Mouse (Mus musculus): ENCODE measurements around the gene Cnbd2. TPM values are rescaled to one million over a fixed set of nuclear protein-coding genes. Genes with fewer than 3 reads are reported as not detected.

Gene Cnbd2
- polyA plus RNA-seq, 1 experiment, result 6.5 TPM

GRCm38 (mm10) chr2:156418467-156418866, 106.4 kb downstream of the Cnbd2 start:
- Histone ChIP-seq H3K4me1 (ENCODE audit: control insufficient read depth, insufficient read depth, low read length) (peaks cover 4% of the 10 kb centered on the region), H3K4me3 (ENCODE audit: low read depth, low read length) (no peak overlapping the region), H3K36me3 (ENCODE audit: control insufficient read depth, insufficient read depth, low read length, poor library complexity, severe bottlenecking) (no peaks in the 10 kb centered on the region), H3K9me3 (replicated peaks; ENCODE audit: control insufficient read depth, insufficient read depth, low read length, poor library complexity, severe bottlenecking) (no peaks in the 10 kb centered on the region), H3K27me3 (ENCODE audit: control insufficient read depth, insufficient read depth, low read length, poor library complexity, severe bottlenecking) (no peaks in the 10 kb centered on the region), H3K27ac (ENCODE audit: insufficient read depth, low read length) (no peak overlapping the region), H3K9ac (ENCODE audit: low read depth, poor library complexity, severe bottlenecking) (no peak overlapping the region)
- no peak for TF ChIP-seq POLR2A (IDR thresholded peaks at IDR 0.05; ENCODE audit: insufficient read depth, low read length)
- no peak for TF ChIP-seq EP300 (IDR thresholded peaks at IDR 0.05; ENCODE audit: insufficient read depth, low read depth, low read length)
- no peak for TF ChIP-seq CTCF (IDR thresholded peaks at IDR 0.05; ENCODE audit: low read depth, low read length)

GRCm38 (mm10) chr2:156420327-156420693, 108.2 kb downstream of the Cnbd2 start:
- H3K27me3 ChIP-seq (ENCODE audit: control insufficient read depth, insufficient read depth, low read length, poor library complexity, severe bottlenecking), result no peaks in the 10 kb centered on the region
- H3K4me3 ChIP-seq (ENCODE audit: low read depth, low read length), result peak overlapping the region; percentile 50
- H3K4me1 ChIP-seq (ENCODE audit: control insufficient read depth, insufficient read depth, low read length), result peaks cover 6% of the 10 kb centered on the region
- H3K36me3 ChIP-seq (ENCODE audit: control insufficient read depth, insufficient read depth, low read length, poor library complexity, severe bottlenecking), result no peaks in the 10 kb centered on the region
- no peaks in the 10 kb centered on the region for H3K9me3 ChIP-seq (replicated peaks; ENCODE audit: control insufficient read depth, insufficient read depth, low read length, poor library complexity, severe bottlenecking)
- peak overlapping the region; percentile 71 for H3K9ac ChIP-seq (ENCODE audit: low read depth, poor library complexity, severe bottlenecking)
- H3K27ac ChIP-seq (ENCODE audit: insufficient read depth, low read length), result no peak overlapping the region
- TF ChIP-seq POLR2A (IDR thresholded peaks at IDR 0.05; ENCODE audit: insufficient read depth, low read length), result no peak
- no peak for TF ChIP-seq EP300 (IDR thresholded peaks at IDR 0.05; ENCODE audit: insufficient read depth, low read depth, low read length)
- TF ChIP-seq CTCF (IDR thresholded peaks at IDR 0.05; ENCODE audit: low read depth, low read length), result no peak

GRCm38 (mm10) chr2:156420694-156421380, 108.7 kb downstream of the Cnbd2 start, which contains the start of gene Epb41l1:
Epb41l1 (plus strand) TSS chr2:156420909.
- TF ChIP-seq EP300 (IDR thresholded peaks at IDR 0.05; ENCODE audit: insufficient read depth, low read depth, low read length), result 0 out of 2 replicates have a peak, but pooled peaks have one; percentile 1
- TF ChIP-seq CTCF (IDR thresholded peaks at IDR 0.05; ENCODE audit: low read depth, low read length), result no peak
- Histone ChIP-seq H3K36me3 (ENCODE audit: control insufficient read depth, insufficient read depth, low read length, poor library complexity, severe bottlenecking) (no peaks in the 10 kb centered on the region), H3K4me3 (ENCODE audit: low read depth, low read length) (peak within 1 kb of the TSS; percentile 69), H3K27ac (ENCODE audit: insufficient read depth, low read length) (no peak within 1 kb of the TSS), H3K9me3 (replicated peaks; ENCODE audit: control insufficient read depth, insufficient read depth, low read length, poor library complexity, severe bottlenecking) (no peaks in the 10 kb centered on the region), H3K27me3 (ENCODE audit: control insufficient read depth, insufficient read depth, low read length, poor library complexity, severe bottlenecking) (no peaks in the 10 kb centered on the region), H3K9ac (ENCODE audit: low read depth, poor library complexity, severe bottlenecking) (peak within 1 kb of the TSS; percentile 71), H3K4me1 (ENCODE audit: control insufficient read depth, insufficient read depth, low read length) (peaks cover 6% of the 10 kb centered on the region)

- Histone ChIP-seq H3K4me1 (ENCODE audit: control insufficient read depth, insufficient read depth, low read length) (peaks cover 6% of the 10 kb centered on the region), H3K9me3 (replicated peaks; ENCODE audit: control insufficient read depth, insufficient read depth, low read length, poor library complexity, severe bottlenecking) (no peaks in the 10 kb centered on the region), H3K27ac (ENCODE audit: insufficient read depth, low read length) (no peak overlapping the region), H3K9ac (ENCODE audit: low read depth, poor library complexity, severe bottlenecking) (peak overlapping the region; percentile 71; the same call in 1 of the 2 replicates), H3K27me3 (ENCODE audit: control insufficient read depth, insufficient read depth, low read length, poor library complexity, severe bottlenecking) (no peaks in the 10 kb centered on the region), H3K4me3 (ENCODE audit: low read depth, low read length) (peak overlapping the region; percentile 69), H3K36me3 (ENCODE audit: control insufficient read depth, insufficient read depth, low read length, poor library complexity, severe bottlenecking) (no peaks in the 10 kb centered on the region)
- TF ChIP-seq EP300 (IDR thresholded peaks at IDR 0.05; ENCODE audit: insufficient read depth, low read depth, low read length), result peak; percentile 26; the same call in 1 of the 2 replicates
- no peak for TF ChIP-seq CTCF (IDR thresholded peaks at IDR 0.05; ENCODE audit: low read depth, low read length)
Observed at GRCm38 (mm10) chr2:156421381-156422110, 109.4 kb downstream of the Cnbd2 start.

- TF ChIP-seq EP300 (IDR thresholded peaks at IDR 0.05; ENCODE audit: insufficient read depth, low read depth, low read length) (no peak), POLR2A (IDR thresholded peaks at IDR 0.05; ENCODE audit: insufficient read depth, low read length) (no peak), CTCF (IDR thresholded peaks at IDR 0.05; ENCODE audit: low read depth, low read length) (no peak)
- Histone ChIP-seq H3K27me3 (ENCODE audit: control insufficient read depth, insufficient read depth, low read length, poor library complexity, severe bottlenecking) (no peaks in the 10 kb centered on the region), H3K9me3 (replicated peaks; ENCODE audit: control insufficient read depth, insufficient read depth, low read length, poor library complexity, severe bottlenecking) (no peaks in the 10 kb centered on the region)
Observed at GRCm38 (mm10) chr2:156422631-156423030, 110.5 kb downstream of the Cnbd2 start.

GRCm38 (mm10) chr2:156423672-156424071, 111.6 kb downstream of the Cnbd2 start:
- Histone ChIP-seq H3K27me3 (ENCODE audit: control insufficient read depth, insufficient read depth, low read length, poor library complexity, severe bottlenecking) (no peaks in the 10 kb centered on the region), H3K9me3 (replicated peaks; ENCODE audit: control insufficient read depth, insufficient read depth, low read length, poor library complexity, severe bottlenecking) (no peaks in the 10 kb centered on the region), H3K36me3 (ENCODE audit: control insufficient read depth, insufficient read depth, low read length, poor library complexity, severe bottlenecking) (no peaks in the 10 kb centered on the region), H3K9ac (ENCODE audit: low read depth, poor library complexity, severe bottlenecking) (no peak overlapping the region), H3K4me1 (ENCODE audit: control insufficient read depth, insufficient read depth, low read length) (peaks cover 7% of the 10 kb centered on the region), H3K4me3 (ENCODE audit: low read depth, low read length) (no peak overlapping the region), H3K27ac (ENCODE audit: insufficient read depth, low read length) (no peak overlapping the region)
- TF ChIP-seq EP300 (IDR thresholded peaks at IDR 0.05; ENCODE audit: insufficient read depth, low read depth, low read length) (0 out of 2 replicates have a peak, but pooled peaks have one; percentile 26), POLR2A (IDR thresholded peaks at IDR 0.05; ENCODE audit: insufficient read depth, low read length) (no peak), CTCF (IDR thresholded peaks at IDR 0.05; ENCODE audit: low read depth, low read length) (no peak)

More at GRCm38 (mm10) chr2:156422631-156423030, 110.5 kb downstream of the Cnbd2 start:
- Histone ChIP-seq H3K9ac (ENCODE audit: low read depth, poor library complexity, severe bottlenecking) (no peak overlapping the region), H3K4me1 (ENCODE audit: control insufficient read depth, insufficient read depth, low read length) (peaks cover 7% of the 10 kb centered on the region), H3K4me3 (ENCODE audit: low read depth, low read length) (no peak overlapping the region), H3K27ac (ENCODE audit: insufficient read depth, low read length) (no peak overlapping the region), H3K36me3 (ENCODE audit: control insufficient read depth, insufficient read depth, low read length, poor library complexity, severe bottlenecking) (no peaks in the 10 kb centered on the region)

Other genes starting within 250 kb of the Cnbd2 start
- gene Spag4, start 247.1 kb upstream of the Cnbd2 start, polyA plus RNA-seq (2011; ENCODE audit: insufficient read depth, insufficient read length, low read depth, missing spikeins), result 3.8 and 6.1 TPM in 2 replicates
- gene Cpne1, start 200.3 kb upstream of the Cnbd2 start, polyA plus RNA-seq (2011; ENCODE audit: insufficient read depth, insufficient read length, low read depth, missing spikeins), result 34.4 and 50.7 TPM in 2 replicates
- gene Rbm12, start 200.3 kb upstream of the Cnbd2 start, polyA plus RNA-seq (2011; ENCODE audit: insufficient read depth, insufficient read length, low read depth, missing spikeins), result 64.5 and 78.1 TPM in 2 replicates
- gene Gm28036, start 185.2 kb upstream of the Cnbd2 start, polyA plus RNA-seq (2011; ENCODE audit: insufficient read depth, insufficient read length, low read depth, missing spikeins), result 43.0 and 52.2 TPM in 2 replicates
- 83.8 and 109 TPM in 2 replicates for gene Romo1, start 168.3 kb upstream of the Cnbd2 start, polyA plus RNA-seq (2011; ENCODE audit: insufficient read depth, insufficient read length, low read depth, missing spikeins)
- gene Nfs1, start 168.1 kb upstream of the Cnbd2 start, polyA plus RNA-seq (2011; ENCODE audit: insufficient read depth, insufficient read length, low read depth, missing spikeins), result 35.8 and 41.7 TPM in 2 replicates
- 478 and 518 TPM in 2 replicates for gene Rbm39, start 132.1 kb upstream of the Cnbd2 start, polyA plus RNA-seq (2011; ENCODE audit: insufficient read depth, insufficient read length, low read depth, missing spikeins)
- 71.2 and 78.8 TPM in 2 replicates for gene Phf20, start 115.8 kb upstream of the Cnbd2 start, polyA plus RNA-seq (2011; ENCODE audit: insufficient read depth, insufficient read length, low read depth, missing spikeins)
- gene Scand1, start 405 bp downstream of the Cnbd2 start, polyA plus RNA-seq (2011; ENCODE audit: insufficient read depth, insufficient read length, low read depth, missing spikeins), result 20.1 and 20.5 TPM in 2 replicates
- 21.4 and 23.6 TPM in 2 replicates for gene Epb41l1, start 108.6 kb downstream of the Cnbd2 start, polyA plus RNA-seq (2011; ENCODE audit: insufficient read depth, insufficient read length, low read depth, missing spikeins)
- 16.4 and 22.5 TPM in 2 replicates for gene Aar2, start 235.3 kb downstream of the Cnbd2 start, polyA plus RNA-seq (2011; ENCODE audit: insufficient read depth, insufficient read length, low read depth, missing spikeins)

Data from ES-Bruce4 (cell line).